Mouse (Mus musculus) bone marrow, adult 2 months (tissue): ENCODE measurements around the gene Vps8. TPM values are rescaled to one million over a fixed set of nuclear protein-coding genes. Genes with fewer than 3 reads are reported as not detected.

Source experiments
- H3K27ac ChIP-seq: fragments of 200-500 bp; 2 replicates; pipeline ENCODE4 v1.5.1; 2012; ENCODE audit warnings: low read depth, mild to moderate bottlenecking, control low read depth, inconsistent platforms, low read length; ENCODE audit not compliant: control insufficient read depth, poor library complexity, insufficient read depth
- H3K4me1 ChIP-seq: fragments of 200-500 bp; 2 replicates; pipeline ENCODE4 v1.6.1; 2011; ENCODE audit warnings: low read length; ENCODE audit not compliant: control insufficient read depth, insufficient read depth
- H3K4me3 ChIP-seq: fragments of 200-500 bp; replicated peaks from 2 replicates; pipeline ENCODE3; 2011; ENCODE audit warnings: mild to moderate bottlenecking, low read depth, low read length, control low read depth; ENCODE audit not compliant: control insufficient read depth
- CTCF ChIP-seq: fragments of 200-500 bp; IDR thresholded peaks from 2 replicates; pipeline ENCODE4 v1.5.1; 2011; ENCODE audit warnings: low read length, control low read depth; ENCODE audit not compliant: control insufficient read depth, insufficient read depth
- POLR2A ChIP-seq: fragments of 200-500 bp; IDR thresholded peaks from 2 replicates; pipeline ENCODE4 v1.6.1; 2011; ENCODE audit warnings: low read depth, mild to moderate bottlenecking, control low read depth, low read length, borderline replicate concordance; ENCODE audit not compliant: control insufficient read depth
- WGBS: fragments of 180-500 bp; shearing (Covaris S2); methylation state at CpG from one replicate; pipeline ENCODE4 v1.1.7; 2018; 5-methylcytosine and 5-hydroxymethylcytosine counted together
- polyA plus RNA-seq: library from polyadenylated mRNA; stranded (reverse); fragments of >200 nt; gene quantifications from 2 replicates; pipeline ENCODE4 v1.2.4, GENCODE M21; 2011; ENCODE audit warnings: low replicate concordance; ENCODE audit not compliant: missing spikeins, insufficient read depth, insufficient read length

The Vps8 gene
- polyA plus RNA-seq, 1 experiment, result 14.1 TPM

GRCm38 (mm10) chr16:21413819-21414218, 9.1 kb upstream of the Vps8 start:
- Histone ChIP-seq H3K27ac (no peak overlapping the region), H3K4me1 (no peaks in the 10 kb centered on the region), H3K4me3 (no peak overlapping the region)
- no peak for TF ChIP-seq POLR2A
- no peak for TF ChIP-seq CTCF
- 53% methylated on average over 3 of the region's 3 CpGs for whole genome bisulfite sequencing

GRCm38 (mm10) chr16:21415128-21415527, 7.8 kb upstream of the Vps8 start:
- 91% methylated on average over 8 of the region's 8 CpGs for WGBS
- no peak overlapping the region for H3K27ac ChIP-seq
- TF ChIP-seq POLR2A (no peak), CTCF (no peak)
- H3K4me1 ChIP-seq, result no peaks in the 10 kb centered on the region
- H3K4me3 ChIP-seq, result no peak overlapping the region

- Histone ChIP-seq H3K4me3 (no peak overlapping the region), H3K4me1 (no peaks in the 10 kb centered on the region; the same call in 1 of the 2 replicates), H3K27ac (no peak overlapping the region)
- 57% methylated on average over 5 of the region's 5 CpGs for WGBS
- no peak for TF ChIP-seq CTCF
- TF ChIP-seq POLR2A, result no peak
Observed at GRCm38 (mm10) chr16:21418012-21418411, 4.9 kb upstream of the Vps8 start.

GRCm38 (mm10) chr16:21423546-21423910, 610 bp downstream of the Vps8 start:
- TF ChIP-seq POLR2A (no peak), CTCF (no peak)
- under 1% methylated on average over 10 of the region's 10 CpGs for WGBS
- peak overlapping the region; percentile 86 for H3K4me3 ChIP-seq
- peak overlapping the region; percentile 70 for H3K27ac ChIP-seq
- no peaks in the 10 kb centered on the region; the same call in 1 of the 2 replicates for H3K4me1 ChIP-seq

GRCm38 (mm10) chr16:21428131-21428530, 5.2 kb downstream of the Vps8 start:
- Histone ChIP-seq H3K4me3 (no peak overlapping the region), H3K27ac (no peak overlapping the region), H3K4me1 (no peaks in the 10 kb centered on the region)
- TF ChIP-seq POLR2A, result no peak
- TF ChIP-seq CTCF, result no peak
- 57% methylated on average over 5 of the region's 5 CpGs for WGBS

- H3K4me1 ChIP-seq, result no peaks in the 10 kb centered on the region
- 76% methylated on average over 2 of the region's 2 CpGs for WGBS
- no peak overlapping the region for H3K4me3 ChIP-seq
- TF ChIP-seq POLR2A, result no peak
- TF ChIP-seq CTCF, result no peak
- H3K27ac ChIP-seq, result no peak overlapping the region
Observed at GRCm38 (mm10) chr16:21430377-21431060, 7.6 kb downstream of the Vps8 start.

GRCm38 (mm10) chr16:21431614-21432013, 8.7 kb downstream of the Vps8 start:
- H3K4me1 ChIP-seq, result no peaks in the 10 kb centered on the region
- 83% methylated on average over 3 of the region's 3 CpGs for WGBS
- H3K4me3 ChIP-seq, result no peak overlapping the region
- TF ChIP-seq CTCF, result no peak
- no peak for TF ChIP-seq POLR2A
- no peak overlapping the region for H3K27ac ChIP-seq

- 64% methylated on average over 3 of the region's 3 CpGs for WGBS
- TF ChIP-seq CTCF, result no peak
- no peak for TF ChIP-seq POLR2A
- Histone ChIP-seq H3K27ac (no peak overlapping the region), H3K4me1 (no peaks in the 10 kb centered on the region), H3K4me3 (no peak overlapping the region)
Observed at GRCm38 (mm10) chr16:21433543-21433942, 10.6 kb downstream of the Vps8 start.

- Histone ChIP-seq H3K4me3 (no peak overlapping the region), H3K27ac (no peak overlapping the region), H3K4me1 (no peaks in the 10 kb centered on the region)
- TF ChIP-seq POLR2A (no peak), CTCF (no peak)
Observed at GRCm38 (mm10) chr16:21441012-21441411, 18.1 kb downstream of the Vps8 start.
